Mouse (Mus musculus) cerebellum, adult 2 months (tissue): ENCODE data around the gene Mvp.

Experiments used
- CTCF ChIP-seq: fragments of 200-500 bp; IDR thresholded peaks from 2 replicates; pipeline ENCODE4 v1.5.1; 2011; ENCODE audit warnings: low read depth, mild to moderate bottlenecking, control low read depth, low read length, moderate library complexity, borderline replicate concordance; ENCODE audit not compliant: insufficient read depth
- POLR2A ChIP-seq: fragments of 200-500 bp; IDR thresholded peaks from 2 replicates; pipeline ENCODE4 v1.6.1; 2011; ENCODE audit warnings: low read length, control low read depth, borderline replicate concordance; ENCODE audit not compliant: insufficient read depth

DNA sequence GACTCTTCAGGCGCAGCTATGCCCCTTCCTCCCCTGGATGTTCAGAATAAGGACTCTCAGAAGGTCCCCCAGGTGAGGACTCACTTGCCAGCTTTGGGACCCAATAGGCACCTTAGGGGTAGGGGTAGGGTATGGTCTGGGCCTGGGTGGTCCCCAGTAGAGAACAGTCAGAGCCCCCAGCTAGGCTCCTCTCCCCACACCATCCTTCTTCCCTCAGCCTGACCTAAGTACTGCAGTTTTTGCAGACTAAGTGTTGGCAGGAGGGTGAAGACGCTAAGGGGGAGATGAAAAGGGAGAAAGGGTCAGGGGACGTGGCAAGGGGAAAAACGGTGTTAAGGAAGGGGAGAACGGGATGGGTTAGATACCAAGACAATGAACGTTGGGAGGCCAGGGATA lies 3.5 kb upstream of the Mvp start:
- TF ChIP-seq POLR2A (no peak), CTCF (no peak)
